Mouse (Mus musculus) right cerebral cortex, postnatal 25 days (tissue): ENCODE measurements around the gene Hes6.

Experiments
- DNase-seq: peaks from one replicate; pipeline ENCODE4 v3.0.0; 2022

Hes6 gene

DNA sequence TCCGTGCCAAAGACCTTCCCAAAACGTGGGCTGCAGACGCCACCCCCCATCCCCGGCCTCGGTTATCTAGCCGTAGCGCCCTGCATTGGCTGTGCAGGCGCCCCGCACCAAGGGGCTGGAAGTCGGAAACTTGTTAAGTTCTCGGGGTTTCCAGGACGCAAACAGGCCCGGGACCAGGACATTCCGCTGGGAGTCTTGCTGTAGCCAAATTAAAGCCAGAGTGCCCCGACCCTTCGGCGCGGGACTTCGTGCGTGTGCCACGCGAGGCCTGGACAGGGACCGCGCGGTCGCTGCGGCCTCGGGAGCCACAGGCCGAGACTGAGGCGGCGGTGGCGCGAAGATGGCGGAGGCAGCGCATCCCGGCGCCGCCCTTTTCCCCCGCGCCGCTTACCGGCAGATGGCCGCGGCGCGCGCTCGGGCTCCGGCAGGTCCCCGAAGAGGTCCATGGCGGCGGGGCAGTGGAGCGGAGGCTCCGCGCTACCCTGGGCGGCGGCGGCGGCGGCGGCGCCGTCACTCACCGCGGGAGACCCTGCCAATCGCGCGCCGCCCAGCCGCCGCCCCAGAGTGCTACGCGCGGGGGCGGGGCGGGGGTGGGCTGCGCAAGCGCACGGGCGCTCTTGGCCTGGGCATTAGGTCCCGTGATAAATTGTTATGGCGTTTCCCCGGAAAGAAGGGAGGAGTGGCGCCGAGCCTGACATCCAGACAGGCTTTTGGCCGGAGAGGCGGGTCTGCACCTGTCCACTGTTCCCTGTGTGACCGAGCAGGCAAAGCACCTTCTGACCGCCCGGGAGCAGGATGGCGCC, 15.4 kb downstream of the Hes6 start, which contains the start of gene Ilkap:
Gene Ilkap (minus strand): TSS at position 556 of the 803 bp plus-strand sequence.
- DNase-seq: peak; percentile 81

DNA sequence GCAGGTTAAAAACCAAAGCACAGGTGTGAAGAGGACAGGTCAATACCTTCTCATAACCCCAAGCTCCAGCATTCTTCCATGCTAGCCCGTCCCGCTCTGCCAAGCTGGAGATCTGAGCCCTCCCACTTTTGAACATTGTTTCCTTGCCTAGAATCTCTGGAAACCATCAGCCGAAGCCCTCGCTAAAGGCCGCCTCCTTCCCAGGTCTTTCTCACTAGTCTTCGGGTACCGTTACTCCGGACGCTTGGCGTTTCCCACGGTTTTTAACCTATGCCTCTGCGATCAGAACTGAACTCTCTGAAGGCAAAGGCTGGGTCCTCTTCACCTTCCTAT, 15.9 kb downstream of the Hes6 start:
- DNase-seq: peak; percentile 25

DNA sequence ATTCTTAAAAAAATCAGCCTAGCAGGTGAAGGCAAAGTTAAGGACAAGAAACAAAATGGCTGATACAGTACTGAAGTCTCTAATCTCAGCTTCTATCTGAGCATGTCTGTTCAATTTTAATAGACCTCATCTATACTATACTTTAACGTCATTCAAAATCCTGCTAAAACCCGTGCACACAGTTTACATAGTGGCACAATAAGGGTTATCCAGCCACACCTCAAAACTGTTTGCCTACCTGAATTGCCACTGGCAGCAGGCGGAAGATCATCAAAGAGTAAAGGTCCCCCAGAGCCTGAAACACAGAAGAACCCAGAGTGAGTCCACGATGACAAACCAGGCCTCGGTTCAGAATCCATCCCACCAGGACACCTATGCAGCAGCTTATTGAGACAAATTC, 23.5 kb downstream of the Hes6 start:
- DNase-seq: no peak

DNA sequence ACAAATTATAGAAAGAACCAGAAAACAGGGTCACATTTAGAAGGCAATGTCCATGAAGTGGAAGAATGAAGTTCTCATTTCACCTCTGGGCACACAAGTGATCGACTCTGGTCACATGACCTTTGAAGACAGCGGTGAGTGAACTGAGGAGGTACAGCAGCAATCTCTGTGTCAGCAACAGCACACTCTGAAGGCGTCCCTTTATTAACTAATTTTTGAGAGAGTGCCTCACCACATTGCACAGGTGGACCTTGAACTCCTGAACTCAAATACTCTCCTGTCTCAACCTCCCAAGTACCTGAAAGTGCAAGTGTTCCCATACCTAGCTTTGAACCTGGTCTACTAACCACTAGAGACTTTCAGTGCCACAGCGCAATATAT, 32.8 kb downstream of the Hes6 start:
- DNase-seq: no peak

DNA sequence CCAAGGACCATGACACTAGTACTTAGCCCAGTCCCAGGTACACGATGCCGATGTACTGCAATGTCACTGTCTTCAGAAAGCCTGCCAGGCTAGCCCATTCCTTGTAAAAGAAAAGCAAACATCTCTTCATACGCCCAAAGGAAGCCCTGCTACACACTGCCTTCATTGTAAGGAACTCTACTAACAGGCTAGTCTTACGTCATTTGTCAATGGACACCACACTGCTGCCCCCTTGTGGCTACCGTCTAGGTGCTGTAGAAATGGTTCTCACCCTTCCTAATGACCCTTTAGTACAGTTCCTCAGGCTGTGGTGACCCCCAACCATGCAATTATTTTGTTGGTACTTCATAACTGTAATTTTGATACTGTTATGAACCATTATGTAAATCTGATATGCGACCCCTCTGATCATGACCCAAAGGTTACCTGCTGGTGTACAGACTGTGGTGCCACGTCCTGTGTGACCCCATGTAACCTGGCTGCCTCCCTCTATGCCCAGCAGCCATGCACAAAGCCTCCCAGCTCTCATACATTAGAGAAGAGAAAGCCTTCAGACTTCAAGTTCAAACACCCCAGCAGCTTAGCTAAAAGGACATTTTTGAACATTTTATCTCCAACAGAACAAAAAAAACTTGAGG, 33.3 kb downstream of the Hes6 start:
- DNase-seq: peak; percentile 44

DNA sequence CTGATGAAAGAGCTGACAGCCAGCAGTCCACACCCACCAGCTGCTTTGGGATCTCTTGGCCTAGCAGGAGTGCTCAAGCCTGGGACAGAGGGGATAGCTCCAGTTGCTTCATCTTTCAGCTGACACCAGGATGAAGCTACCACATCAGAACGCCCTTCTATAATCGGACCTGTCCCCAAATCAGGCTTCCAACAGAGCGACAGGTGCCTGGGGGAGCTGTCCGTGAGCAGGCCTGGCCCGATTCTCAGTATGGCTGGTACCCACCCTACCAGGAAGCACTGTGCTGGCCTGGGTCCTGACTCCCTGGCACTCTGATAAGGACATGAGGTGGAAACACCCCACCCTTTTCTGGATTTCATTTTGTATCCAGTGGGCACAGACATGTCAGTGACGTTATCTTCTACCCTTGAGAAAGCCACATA, 40.4 kb downstream of the Hes6 start:
- no peak for DNase-seq

DNA sequence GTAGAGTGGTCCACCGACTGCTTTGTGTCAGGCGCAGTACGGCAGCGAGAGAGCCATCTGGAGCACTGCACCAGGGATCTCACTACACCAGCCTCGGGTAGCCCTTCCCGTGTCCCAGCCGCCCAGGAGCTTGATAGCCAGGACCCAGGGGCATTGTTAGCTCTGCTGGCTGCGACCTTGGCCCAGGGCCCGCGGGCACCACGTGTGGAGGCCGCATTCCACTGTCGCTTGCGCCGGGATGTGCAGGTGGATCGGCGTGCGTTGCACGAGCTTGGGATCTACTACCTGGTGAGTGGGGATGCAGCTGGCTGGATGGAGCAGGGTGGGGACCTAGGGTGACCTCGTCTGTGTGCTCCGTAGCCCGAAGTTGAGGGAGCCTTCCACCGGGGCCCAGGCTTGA, 43.8 kb downstream of the Hes6 start:
- DNase-seq: no peak

DNA sequence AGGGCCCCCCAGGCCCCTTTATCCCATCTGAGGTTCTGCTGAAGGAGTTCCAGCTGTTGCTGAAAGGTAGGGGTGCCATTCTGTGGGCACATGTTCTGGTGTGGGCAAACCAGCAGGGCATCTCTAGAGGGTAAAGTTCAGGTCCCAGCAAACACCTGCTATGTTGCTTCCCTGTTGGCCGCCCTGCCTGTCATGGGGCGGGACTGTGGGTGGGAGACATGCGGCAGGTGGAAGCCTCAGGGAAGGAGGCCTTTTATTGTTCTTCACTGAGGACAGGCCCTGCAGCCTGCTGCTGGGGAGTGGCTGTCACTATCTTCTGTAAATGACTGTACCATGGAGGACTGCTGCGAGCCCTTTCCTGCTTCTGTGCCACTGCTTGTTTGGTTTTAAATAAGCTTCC, 44.4 kb downstream of the Hes6 start:
- no peak for DNase-seq

DNA sequence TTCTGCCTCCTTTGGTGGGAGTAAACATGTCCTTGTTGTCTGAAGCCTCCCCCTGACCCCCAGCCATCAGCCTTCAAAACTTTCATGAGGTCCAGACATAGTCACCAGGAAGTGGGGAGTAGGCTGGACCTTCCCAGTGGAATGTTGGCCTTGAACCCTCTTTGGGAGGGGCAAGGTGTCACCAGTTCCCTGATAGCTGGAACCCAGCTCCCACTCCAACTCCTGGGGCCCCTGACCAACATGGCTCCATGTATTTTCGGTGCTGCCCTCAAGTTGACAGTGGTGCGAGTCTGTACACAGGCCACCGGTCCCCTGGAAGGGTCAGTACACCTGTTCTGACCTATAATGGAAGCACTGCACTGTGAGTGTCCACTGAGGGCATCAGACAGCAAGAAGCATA, 46.5 kb downstream of the Hes6 start:
- DNase-seq: no peak

DNA sequence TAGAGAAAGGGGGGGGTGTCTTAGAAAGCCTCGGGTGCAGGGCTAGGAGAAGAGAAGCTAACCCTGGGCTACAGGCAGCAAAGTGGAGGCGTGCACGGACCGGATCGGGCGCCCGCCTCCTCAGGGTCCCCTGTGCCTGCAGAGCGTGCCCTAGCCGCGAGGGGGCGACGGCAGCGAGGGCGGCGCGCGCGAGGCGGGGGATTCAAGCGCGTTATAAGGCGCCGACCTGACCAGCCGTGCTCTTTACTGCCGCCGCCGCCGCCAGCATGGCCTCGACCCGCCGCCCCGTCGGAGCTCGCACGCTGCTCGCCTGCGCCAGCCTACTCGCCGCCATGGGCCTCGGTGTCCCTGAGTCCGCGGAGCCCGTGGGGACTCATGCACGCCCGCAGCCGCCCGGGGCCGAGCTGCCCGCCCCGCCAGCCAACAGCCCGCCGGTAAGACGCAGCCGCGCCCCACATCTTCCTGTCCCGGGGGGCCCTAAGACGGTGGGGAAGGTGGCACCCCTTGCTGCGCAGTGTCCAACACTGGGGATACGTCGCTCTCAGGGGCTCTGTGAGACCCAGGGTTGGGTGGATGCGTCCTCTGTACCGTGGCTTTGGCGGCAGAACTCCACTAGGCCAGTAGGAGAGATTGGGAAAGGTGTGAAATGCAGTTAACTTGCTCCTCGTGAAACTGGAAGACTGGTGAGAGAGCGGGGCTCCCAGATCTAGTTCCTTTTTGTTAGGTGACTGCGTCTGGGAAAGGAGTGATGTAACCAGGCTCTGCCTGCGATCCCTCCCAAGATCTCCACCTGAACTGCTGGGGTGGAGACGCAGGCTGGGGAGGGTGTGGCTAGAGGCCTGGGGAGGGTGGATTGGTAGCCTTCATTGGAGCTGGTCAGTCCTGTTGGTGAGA, 47.4 kb downstream of the Hes6 start, which contains the start of gene Erfe:
Gene Erfe (plus strand): TSS at position 216 of the 894 bp plus-strand sequence.
- DNase-seq: peak; percentile 36

DNA sequence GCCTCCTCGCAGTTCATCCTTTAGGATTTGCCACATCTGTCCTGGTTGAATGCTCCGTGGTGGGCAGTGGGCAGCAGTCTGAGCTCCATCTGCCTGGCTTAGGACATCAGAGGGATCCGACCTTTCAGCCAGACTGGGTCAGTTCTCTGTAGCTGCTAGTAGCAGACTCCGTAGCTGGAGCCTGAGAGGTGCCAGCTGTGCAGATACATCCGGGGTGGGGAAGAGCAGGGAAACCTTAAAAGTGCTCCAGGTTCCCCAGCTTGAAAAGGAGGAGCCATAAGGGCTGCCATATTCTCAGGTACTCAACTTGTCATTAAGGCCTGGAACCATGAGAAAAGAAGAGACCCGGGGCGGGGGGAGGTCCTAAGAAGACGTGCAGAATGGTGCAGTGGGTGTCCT, 48.0 kb downstream of the Hes6 start:
- no peak for DNase-seq

DNA sequence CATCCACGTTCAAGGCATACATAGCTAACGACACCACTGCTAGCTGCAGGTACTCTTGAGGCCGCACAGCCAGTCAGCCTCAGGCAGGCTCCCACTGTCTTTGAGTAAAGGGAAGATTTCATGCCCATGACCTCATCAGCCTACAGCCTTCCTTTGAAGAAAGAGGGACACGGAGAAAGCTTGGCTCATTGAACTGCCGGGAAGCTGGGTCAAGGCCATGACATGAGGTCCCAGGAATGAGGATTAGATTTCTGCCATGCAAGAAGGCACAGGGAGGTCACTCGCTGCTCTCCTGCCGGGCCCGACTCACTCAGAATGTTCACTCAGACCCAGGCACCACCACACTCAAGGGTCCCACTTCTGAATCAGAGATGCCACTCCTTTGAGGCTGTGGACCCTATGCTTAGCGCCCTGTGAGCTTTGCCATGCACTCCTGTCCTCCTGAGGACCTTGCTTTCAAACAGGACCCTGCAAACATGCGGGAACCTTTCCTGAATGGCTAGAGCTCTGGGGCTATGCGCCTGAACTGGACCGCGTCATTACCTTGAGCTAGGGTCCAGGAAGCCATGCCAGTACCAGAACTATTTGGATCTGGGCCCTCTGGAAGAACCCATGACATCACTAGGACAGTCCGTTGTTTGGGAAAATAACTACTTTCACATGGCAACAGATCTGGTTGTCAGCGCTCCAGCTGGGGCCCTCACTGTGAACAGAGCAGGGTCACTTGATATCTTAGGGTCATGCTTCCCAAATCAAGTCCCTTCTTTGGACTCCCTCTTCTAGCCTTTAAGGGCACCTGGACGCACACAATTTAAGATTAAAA, 48.8 kb downstream of the Hes6 start:
- DNase-seq: no peak

DNA sequence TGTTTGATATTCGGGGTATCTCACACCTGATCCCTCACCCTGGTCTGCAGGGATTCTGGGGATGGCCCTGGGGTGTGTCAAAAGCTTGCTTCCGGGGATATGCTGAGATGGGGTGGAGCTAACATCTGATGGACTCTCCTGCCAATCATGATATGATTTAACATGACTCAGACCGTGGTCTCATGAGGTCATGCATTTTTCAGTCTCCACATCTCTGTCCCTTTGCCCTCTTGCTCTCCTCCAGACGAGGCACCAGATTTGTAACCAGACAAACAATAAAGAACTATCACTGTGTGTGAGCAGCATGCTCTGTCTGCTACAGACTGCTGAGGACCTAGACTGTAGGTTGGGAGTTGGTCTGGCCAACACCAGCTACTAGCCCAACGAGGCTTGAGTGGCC, 51.7 kb downstream of the Hes6 start:
- no peak for DNase-seq
